Mouse (Mus musculus) embryo, embryonic 10.5 days (tissue): ENCODE data around the gene AF067061.
"Not testable (repeated sequence)": the region's sequence is repeated elsewhere in the genome, so short reads cannot be mapped to it uniquely, and the experiment has no call there.

Experiments
- DNase-seq: peaks from one replicate; pipeline ENCODE4 v3.0.0-alpha.2; 2015; ENCODE audit warnings: low spot score

AF067061 gene

DNA sequence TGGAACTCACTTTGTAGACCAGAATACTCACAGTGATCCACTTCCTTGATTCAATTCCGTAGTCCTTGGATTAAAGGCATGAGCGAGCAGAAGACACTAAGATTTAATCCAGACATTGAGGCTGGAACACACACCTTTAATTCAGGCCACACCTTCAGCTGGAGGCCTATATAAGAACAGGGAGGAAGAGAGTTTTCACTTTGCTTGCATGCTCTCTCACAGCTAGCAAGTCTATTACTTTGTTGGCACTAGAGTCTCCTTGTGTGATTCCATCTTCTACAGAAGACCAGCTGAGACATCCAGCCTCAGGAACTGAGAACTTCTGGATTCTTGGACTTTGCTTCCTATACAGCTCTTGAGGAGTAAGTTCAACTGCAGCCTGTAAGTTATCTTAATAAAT is at the start of gene AF067061:
Gene AF067061, plus strand, starts transcription at position 245 of the 400 bp plus-strand sequence.
- not testable (repeated sequence) for DNase-seq

DNA sequence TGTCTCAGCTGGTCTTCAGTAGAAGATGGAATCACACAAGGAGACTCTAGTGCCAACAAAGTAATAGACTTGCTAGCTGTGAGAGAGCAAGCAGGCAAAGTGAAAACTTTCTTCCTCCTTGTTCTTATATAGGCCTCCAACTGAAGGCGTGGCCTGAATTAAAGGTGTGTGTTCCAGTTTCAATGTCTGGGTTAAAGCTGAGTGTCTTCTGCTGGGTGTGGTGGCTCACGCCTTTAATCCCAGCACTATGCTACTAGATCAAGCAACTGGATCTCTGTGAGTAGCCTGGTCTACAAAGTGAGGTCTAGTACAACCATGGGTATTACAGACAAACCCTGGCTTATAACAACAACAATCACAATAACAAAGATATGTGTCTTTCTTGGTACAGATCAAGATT is 47.1 kb upstream of the AF067061 start, which contains the start of gene Gm21762:
Gene Gm21762, minus strand, starts transcription at position 101 of the 400 bp plus-strand sequence.
- not testable (repeated sequence) for DNase-seq

DNA sequence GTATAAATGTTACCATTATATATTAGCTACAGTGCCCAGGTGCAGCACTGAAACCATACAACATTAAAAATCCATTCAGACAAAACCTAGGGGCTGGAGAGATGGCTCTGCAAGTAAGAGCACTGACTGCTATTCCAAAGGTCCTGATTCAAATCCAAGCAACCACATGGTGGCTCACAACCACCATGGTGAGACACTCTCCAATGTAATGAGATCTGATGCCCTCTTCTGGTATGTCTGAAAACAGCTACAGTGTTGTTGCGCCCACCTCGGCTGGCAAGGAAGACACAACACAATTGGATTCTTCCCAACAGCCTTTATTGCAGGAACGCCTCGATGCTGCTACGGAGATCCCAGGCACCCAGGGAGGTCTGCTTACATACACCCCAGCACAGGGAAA is 42.0 kb upstream of the AF067061 start:
- not testable (repeated sequence) for DNase-seq

DNA sequence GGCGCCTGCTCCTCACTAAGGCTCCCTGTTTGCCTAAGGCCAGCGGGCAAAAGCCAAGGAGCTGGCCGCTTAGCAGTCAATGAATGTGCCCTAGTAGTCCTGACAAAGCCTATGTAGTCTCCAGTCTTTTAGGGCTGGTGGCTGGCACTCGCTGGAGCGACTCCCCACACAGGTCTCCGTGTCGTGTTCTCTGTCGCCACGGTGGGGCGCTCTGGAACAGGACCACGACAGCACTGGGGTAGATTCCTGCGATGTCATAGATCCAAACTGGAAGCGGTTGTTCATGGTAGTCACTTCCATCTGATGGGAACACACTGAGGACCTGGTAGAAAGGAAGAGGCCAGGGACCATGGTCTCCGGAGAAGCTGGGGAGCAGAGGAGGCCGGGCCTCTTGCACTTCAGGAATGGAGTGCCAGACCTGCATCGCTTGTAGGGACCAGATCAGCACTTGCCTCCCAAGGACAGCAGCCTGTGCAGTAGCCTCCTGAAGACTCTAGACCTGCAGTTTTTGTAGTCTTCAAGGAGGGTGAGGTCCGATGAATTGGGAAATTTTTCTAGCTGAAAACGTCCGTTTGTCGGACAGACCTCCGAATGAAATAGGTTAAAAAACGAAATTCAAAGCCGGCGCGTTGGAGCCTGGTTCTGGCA is 39.8 kb upstream of the AF067061 start:
- not testable (repeated sequence) for DNase-seq

DNA sequence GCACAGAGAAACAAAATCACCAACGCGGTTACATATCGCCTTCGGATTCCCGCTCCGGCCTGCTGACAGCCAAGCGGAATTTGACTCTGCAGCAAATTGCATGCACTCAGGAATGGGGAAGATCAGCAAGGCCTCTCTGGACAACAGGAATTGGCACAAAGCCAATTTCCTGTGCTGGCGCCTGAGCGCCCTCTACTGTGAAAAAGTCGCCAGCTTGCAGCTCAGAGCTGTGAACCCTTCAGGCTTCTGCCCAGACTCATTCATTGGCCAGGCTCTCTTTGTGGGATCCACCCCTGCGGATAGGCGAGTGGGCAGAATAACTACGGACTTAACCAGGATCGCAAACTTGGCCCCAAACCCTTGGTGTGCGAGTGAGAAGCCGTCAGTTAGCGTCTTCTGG is 31.1 kb upstream of the AF067061 start:
- not testable (repeated sequence) for DNase-seq

DNA sequence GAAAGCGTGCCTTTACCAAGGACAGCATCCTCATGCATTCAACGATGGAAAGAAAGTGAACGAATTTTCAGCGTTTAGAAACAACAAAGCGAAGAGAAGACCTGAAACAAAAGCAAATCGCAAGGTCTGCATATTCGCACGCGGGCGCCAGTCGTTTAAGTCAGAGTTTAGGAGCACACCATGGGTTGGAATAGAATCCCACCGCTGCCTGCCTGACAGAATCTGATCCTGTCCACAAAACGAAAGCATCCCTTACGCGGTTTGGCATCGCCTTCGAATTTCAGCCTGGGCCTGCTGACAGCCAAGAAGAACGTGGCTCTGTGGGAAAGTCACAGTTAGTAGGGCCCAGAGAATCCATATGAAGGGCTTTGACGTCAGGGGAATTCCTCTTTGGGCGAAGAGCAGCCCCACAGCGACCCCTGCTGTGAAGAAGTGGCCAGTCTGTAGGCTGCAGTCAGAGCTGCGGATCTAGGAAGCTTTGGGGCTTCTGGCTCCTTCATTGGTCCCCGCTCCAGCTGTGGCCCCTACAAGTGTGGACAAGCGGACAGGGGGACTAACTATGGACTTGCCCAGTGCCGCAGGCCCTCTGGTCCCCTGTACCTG is 30.4 kb upstream of the AF067061 start:
- not testable (repeated sequence) for DNase-seq

DNA sequence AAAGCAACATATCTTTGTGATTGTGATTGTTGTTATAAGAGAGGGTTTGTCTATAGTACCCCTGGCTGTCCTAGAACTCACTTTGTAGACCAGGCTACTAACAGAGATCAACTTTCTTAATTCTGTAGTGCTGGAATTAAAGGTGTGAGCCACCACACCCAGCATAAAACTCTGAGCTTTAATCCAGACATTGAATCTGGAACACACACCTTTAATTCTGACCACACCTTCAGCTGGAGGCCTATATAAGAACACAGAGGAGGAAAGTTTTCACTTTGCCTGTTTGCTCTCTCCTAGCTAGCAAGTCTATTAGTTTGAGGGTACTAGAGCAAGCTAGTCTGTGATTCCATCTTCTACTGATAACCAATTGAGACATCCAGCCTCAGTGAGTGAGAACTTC is 24.1 kb upstream of the AF067061 start, which contains the start of gene Gm21731:
Gene Gm21731, plus strand, starts transcription at position 301 of the 400 bp plus-strand sequence.
- not testable (repeated sequence) for DNase-seq

DNA sequence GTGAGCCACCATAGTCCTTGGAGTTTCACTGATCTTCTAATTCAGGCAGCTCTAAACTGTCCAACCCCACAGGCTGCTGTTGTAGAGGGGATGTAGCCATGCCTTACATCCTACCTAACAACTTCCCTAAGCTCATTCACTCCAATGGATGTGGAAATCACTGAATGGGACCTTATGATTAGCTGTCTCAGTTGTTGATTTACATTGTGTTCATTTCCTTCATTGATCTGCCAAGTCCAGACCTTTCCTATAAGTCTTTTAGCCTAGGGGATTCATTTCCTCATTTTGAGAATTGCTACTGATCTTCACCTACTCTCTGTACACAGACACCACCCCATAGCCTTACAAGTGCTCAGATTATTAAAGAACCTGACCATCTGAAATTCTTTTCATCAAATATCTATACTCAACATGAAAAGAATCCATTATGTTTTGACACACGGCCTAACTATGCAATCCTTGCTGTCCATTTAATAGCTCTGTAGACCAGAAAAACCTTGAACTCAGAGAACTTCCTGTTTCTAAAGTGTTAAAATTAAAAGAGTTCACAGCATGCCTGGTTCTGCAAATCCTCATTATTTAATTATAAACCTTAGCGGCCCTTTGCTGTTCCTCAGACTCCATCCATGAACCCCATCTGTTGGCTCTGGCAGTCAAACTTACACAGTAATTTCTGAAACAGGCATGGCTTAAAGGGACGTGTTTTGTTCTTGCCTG is 11.5 kb upstream of the AF067061 start:
- DNase-seq, result not testable (repeated sequence)

DNA sequence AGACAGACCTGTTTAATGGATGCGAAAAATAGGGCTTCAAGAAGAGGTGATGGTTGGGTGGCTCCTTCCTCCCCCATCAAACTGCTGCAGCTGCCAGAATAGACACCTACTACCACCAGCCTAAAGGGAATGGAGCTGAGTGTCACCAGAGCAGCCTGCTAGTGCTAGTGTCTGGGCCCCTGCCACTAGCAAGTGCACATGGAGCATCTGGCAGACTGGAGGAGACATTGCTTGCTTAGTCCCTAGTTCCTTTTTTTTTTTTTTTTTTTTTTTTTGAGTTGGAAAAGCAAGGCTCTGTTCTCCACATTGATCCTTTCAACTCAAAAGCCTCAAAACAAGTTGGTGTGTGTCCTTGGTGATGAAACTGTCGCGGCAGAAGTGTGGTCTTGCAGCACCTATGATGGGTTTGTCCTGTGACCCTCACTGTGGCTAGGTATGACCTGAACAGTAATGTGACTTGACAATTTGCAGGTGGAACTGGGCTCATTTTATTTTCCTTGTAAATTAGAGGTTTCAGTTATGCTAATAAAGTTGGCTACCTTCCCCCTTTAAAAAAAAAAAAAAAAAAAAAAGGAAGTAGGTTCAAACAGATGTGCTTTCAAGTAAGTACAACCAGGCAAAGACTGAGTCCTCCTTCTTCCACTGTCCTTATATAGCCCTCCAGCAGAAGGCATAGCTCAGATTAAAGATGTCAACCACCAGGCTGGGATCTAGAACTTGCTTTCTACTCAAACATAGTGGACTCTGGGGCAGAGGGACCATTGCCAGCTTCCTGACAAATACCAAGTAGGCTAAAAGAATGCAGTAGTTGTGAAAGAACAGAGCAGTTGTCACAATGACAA is 3.9 kb upstream of the AF067061 start:
- not testable (repeated sequence) for DNase-seq

DNA sequence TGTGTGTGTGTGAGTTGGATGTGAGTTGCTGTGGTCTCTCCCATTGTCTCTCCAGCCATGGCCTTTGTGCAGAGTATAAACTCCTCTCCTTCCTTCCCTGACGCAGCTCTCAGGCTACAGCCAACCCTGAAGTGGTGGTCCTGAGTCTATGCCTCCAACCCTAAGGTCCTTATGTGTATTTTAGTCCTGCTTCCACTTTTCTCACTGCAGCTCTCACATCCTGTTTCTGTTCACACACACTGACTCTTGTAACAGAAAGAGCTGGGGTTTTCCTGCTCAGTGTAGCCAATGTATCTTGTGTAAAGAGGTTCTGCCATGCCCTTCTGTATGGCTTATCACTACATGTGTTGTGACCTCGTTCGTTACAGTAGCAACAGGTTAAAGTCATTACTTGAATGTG is 3.2 kb upstream of the AF067061 start:
- DNase-seq, result not testable (repeated sequence)

DNA sequence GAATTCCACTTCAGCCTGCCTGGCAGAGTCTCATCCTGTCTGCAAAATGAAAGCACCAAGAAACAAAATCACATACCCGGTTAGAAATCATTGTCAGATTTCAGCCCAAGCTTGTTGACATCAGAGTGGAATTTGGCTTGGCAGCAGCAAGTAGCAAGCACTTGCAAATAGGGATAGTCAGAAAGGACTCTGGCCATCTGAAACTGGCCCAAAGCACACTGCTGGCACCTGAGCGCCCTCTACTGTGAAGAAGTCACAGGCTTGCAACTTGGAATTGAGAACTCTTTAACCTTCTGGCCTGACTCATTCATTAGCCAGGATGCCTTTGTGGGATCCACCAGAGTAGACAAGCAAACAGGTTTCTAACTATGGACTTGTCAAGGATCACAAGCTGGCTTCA is 14.9 kb downstream of the AF067061 start:
- not testable (repeated sequence) for DNase-seq

DNA sequence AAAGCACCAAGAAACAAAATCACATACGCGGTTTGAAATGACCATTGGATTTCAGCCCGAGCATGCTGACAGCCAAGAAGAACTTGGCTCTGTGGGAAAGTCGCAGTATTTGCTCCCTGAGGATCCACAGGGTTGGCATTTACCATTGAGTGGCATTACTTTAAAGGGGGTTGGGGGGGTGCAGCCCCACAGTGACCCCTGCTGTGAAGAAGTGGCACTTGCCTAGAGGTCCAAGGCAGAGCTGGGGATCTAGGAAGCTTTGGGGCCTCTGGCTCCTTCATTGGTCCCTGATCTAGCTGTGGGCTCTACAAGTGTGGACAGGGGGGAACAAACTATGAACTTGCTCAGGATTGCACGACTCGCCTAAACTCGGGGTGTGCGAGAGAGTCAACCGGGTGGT is 15.9 kb downstream of the AF067061 start:
- DNase-seq, result no peak

DNA sequence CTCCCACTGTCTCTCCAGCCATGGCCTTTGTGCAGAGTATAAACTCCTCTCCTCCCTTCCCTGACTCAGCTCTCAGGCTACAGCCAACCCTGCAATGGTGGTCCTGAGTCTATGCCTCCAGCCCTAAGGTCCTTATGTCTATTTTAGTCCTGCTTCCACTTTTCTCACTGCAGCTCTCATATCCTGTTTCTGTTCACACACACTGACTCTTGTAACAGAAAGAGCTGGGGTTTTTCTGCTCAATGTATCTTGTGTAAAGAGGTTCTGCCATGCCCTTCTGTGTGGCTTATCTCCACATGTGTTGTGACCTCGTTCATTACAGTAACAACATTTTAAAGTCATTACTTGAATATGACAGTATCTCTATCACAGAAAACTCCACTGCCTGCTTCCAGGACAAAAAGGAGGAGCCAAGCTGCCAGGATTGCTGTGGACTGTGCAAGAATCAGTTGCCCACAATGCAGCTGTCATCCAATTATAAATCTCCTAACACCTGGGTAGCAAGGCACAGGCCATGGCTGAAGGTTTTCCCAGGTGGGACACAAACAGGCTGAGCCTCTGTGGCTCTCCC is 36.5 kb downstream of the AF067061 start:
- no peak for DNase-seq

DNA sequence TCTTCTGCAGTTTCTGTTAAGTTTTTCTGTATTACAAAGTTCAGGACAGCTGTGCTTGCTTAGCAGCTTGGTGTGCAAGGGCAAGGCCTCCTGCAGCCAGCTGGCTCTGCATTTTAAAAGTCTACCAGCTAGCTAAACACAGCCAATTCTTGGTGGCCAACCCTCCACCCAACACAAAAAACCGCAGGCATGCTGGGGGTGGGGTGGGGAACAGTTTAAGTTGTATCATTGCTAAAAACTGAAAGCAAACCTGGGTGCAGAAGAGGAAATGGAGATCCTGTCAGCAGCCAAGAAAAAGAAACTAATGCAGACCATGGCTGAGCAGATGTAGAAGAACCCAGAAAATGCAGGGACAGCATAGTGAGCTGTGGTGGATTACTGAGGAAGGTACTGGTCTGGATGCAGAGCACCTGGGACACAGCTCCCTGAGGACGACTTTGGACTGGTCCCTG is 37.1 kb downstream of the AF067061 start, which contains the start of gene BC147527:
Gene BC147527, plus strand, starts transcription at position 402 of the 452 bp plus-strand sequence.
- DNase-seq, result no peak

DNA sequence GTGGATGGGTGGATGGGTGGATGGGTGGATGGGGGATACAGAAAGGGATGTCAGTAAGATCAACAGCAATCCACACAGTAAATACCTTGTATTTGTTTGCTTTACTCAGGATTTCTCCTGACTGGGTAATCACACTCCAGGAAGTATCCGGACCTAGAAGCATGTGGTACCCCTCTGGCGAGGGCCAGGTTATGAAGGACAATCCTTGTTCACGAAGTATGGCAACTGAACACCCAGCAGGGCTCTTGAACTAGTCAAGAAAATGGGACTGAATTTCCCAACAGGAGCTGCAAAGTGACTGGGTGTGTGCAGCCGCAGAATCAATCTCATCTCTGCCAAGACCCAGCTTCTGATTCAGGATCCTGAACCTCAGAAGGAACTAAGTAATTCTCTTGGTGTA is 37.9 kb downstream of the AF067061 start:
- no peak for DNase-seq

DNA sequence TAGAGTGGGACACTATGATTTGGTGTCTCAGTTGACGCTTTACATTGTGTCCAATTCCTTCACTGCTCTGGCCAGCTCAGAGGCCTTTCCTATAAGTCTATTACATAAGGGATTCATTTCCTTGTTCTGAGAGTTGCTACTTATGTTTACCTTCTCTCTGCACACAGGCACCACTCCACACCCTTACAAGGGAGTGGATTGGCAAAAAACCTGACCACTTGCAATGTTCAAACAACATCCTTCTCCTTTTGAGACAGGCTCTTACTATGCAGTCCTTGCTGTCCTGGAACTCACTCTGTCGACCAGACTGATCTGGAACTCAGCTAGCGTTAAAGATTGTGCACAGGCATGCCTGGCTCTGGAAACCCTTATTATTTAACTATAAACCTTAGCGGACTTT is 47.8 kb downstream of the AF067061 start:
- no peak for DNase-seq

DNA sequence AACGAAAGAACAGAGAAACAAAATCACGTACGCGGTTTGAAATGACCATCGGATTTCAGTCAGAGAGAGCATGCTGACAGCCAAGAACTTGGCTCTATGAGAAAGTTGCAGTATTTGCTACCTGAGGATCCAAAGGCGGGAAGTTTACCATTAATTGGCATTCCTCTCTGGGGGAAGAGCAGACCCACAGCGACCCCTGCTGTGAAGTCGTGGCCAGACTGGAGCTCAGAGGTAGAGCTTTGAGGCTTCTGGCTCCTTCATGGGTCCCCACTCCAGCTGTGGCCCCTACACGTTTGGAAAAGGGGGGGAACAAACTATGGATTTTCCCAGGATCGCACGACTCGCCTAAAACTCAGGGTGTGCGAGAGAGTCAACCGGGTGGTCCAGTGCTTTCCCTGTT is 50.7 kb downstream of the AF067061 start:
- DNase-seq, result peak; percentile 55
